Mouse (Mus musculus): ENCODE measurements around the gene Dnah7a. TPM values are rescaled to one million over a fixed set of nuclear protein-coding genes. Genes with fewer than 3 reads are reported as not detected.
"Not testable (repeated sequence)": the region's sequence is repeated elsewhere in the genome, so short reads cannot be mapped to it uniquely, and the experiment has no call there.

Dnah7a gene
- total and polyA plus RNA-seq, 3 experiments = not detected

DNA sequence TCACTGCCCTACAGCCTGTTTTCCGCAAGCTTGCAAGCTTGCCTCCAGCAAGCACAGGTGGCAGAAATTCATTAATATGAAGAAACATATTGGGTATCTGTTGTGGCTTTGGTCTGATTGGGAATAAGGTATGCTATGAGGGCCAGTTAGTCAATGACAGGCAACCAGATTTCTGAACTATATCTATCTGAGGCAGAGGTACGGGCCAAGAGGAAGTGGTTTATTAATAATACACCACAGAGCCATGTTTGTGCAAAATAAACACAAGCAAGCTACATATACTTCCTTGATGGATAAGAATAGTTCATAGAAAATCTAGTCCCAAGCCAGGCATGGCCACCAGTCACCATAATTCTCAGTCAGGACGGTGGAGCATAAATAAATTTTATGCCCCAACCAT, 328.9 kb downstream of the Dnah7a start:
- DNase-seq (ENCODE audit: low read depth, low spot score) = no peak
- Histone ChIP-seq H3K4me3 (ENCODE audit: control insufficient read depth in 1 of 2, insufficient read depth in 1 of 2, low read depth in 2 of 2, low read length in 2 of 2) (no peak overlapping the region), H3K4me1 (ENCODE audit: control insufficient read depth in 1 of 2, insufficient read depth in 2 of 2, low read length in 2 of 2) (no peaks in the 10 kb centered on the region), H3K27me3 (ENCODE audit: control insufficient read depth in 1 of 2, insufficient read depth in 2 of 2, low read length in 2 of 2) (no peaks in the 10 kb centered on the region), H3K9me3 (replicated peaks; ENCODE audit: insufficient read depth, low read length) (no peaks in the 10 kb centered on the region), H3K9ac (ENCODE audit: control insufficient read depth, low read depth, low read length, poor library complexity, severe bottlenecking) (no peak overlapping the region), H3K27ac (ENCODE audit: control insufficient read depth, low read depth, low read length) (no peak overlapping the region), H3K36me3 (ENCODE audit: control insufficient read depth in 1 of 2, insufficient read depth in 2 of 2, low read length in 2 of 2) (no peaks in the 10 kb centered on the region), H3K79me2 (ENCODE audit: control insufficient read depth, insufficient read depth, low read length, poor library complexity) (no peaks in the 10 kb centered on the region)
- TF ChIP-seq ZMIZ1 (IDR thresholded peaks at IDR 0.05; ENCODE audit: low read depth, low read length) (no peak), CHD2 (IDR thresholded peaks at IDR 0.05; ENCODE audit: low read length) (no peak), ZNF384 (IDR thresholded peaks at IDR 0.05; ENCODE audit: low read depth, low read length) (no peak), ELF1 (IDR thresholded peaks at IDR 0.05; ENCODE audit: low read depth, low read length) (no peak), TCF12 (IDR thresholded peaks at IDR 0.05; ENCODE audit: low read depth, low read length) (no peak), MAFK (IDR thresholded peaks at IDR 0.05; ENCODE audit: borderline replicate concordance, low read depth, low read length) (no peak), BHLHE40 (IDR thresholded peaks at IDR 0.05; ENCODE audit: borderline replicate concordance, low read depth, low read length) (no peak), TAL1 (IDR thresholded peaks at IDR 0.05; ENCODE audit: low read length) (no peak), MYB (IDR thresholded peaks at IDR 0.05; ENCODE audit: low read depth, low read length) (no peak), POLR2AphosphoS5 (IDR thresholded peaks at IDR 0.05; ENCODE audit: borderline replicate concordance, low read depth, low read length) (no peak), CHD1 (IDR thresholded peaks at IDR 0.05; ENCODE audit: low read depth, low read length) (no peak), KAT2A (conservative IDR thresholded peaks at IDR 0.05; ENCODE audit: low read depth, low read length) (no peak), JUND (IDR thresholded peaks at IDR 0.05; ENCODE audit: low read depth, low read length) (no peak), MYC (IDR thresholded peaks at IDR 0.05; ENCODE audit: low read depth, low read length) (no peak), USF1 (IDR thresholded peaks at IDR 0.05; ENCODE audit: low read depth, low read length) (no peak), GATA1 (IDR thresholded peaks at IDR 0.05; ENCODE audit: low read depth, low read length) (no peak), NRF1 (IDR thresholded peaks at IDR 0.05; ENCODE audit: insufficient read depth, low read depth, low read length, poor library complexity, severe bottlenecking) (no peak), MAX (IDR thresholded peaks at IDR 0.05; ENCODE audit: low read length) (no peak)

DNA sequence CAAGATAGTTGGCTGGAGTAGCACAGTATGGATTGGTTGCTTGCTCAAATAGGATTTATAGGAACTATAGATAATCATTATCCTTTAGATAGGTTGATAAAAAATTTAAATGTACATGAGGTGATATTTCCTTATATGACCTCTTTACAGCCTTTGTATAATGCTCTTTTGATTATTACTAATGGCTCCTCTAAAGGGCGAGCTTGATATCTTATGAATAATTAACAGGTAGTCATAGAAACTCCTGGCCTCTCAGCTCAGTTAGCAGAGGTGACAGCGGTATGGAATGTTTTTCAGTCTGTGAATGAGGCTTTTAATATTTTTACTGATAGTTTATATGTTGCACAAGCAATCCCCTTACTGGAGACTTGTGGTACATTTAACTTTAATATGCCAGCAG, 330.6 kb downstream of the Dnah7a start:
- H3K27me3 ChIP-seq (ENCODE audit: control insufficient read depth in 1 of 2, insufficient read depth in 2 of 2, low read length in 2 of 2); H3K9me3 ChIP-seq (replicated peaks; ENCODE audit: insufficient read depth, low read length); H3K36me3 ChIP-seq (ENCODE audit: control insufficient read depth in 1 of 2, insufficient read depth in 2 of 2, low read length in 2 of 2); H3K4me3 ChIP-seq (ENCODE audit: control insufficient read depth in 1 of 2, insufficient read depth in 1 of 2, low read depth in 2 of 2, low read length in 2 of 2); H3K27ac ChIP-seq (ENCODE audit: control insufficient read depth, low read depth, low read length); H3K4me1 ChIP-seq (ENCODE audit: control insufficient read depth in 1 of 2, insufficient read depth in 2 of 2, low read length in 2 of 2); H3K79me2 ChIP-seq (ENCODE audit: control insufficient read depth, insufficient read depth, low read length, poor library complexity); H3K9ac ChIP-seq (ENCODE audit: control insufficient read depth, low read depth, low read length, poor library complexity, severe bottlenecking); DNase-seq (ENCODE audit: low read depth, low spot score): not testable (repeated sequence)

Data from MEL (cell line).